Mouse (Mus musculus) liver, embryonic 16.5 days (tissue): ENCODE measurements around the gene Klf3. TPM values are rescaled to one million over a fixed set of nuclear protein-coding genes. Genes with fewer than 3 reads are reported as not detected.

Experiments
- ATAC-seq: fragments of 200-750 bp; cut with Nextera tagmentation; 2 replicates; pipeline ENCODE4 v1.8.0; 2017; ENCODE audit warnings: low read depth, mild to moderate bottlenecking, moderate number of reproducible peaks, moderate library complexity
- H3K27ac ChIP-seq: fragments of 300-500 bp; sonication (generic); 2 replicates; pipeline ENCODE4 v1.5.1; 2014; ENCODE audit warnings: mild to moderate bottlenecking, low read length
- H3K27me3 ChIP-seq: fragments of 300-500 bp; sonication (generic); 2 replicates; pipeline ENCODE4 v1.6.1; 2014; ENCODE audit warnings: low read depth, low read length, mixed read lengths; ENCODE audit not compliant: control insufficient read depth, insufficient read depth
- H3K36me3 ChIP-seq: fragments of 300-500 bp; sonication (generic); 2 replicates; pipeline ENCODE4 v1.6.1; 2014; ENCODE audit warnings: mild to moderate bottlenecking; ENCODE audit not compliant: control insufficient read depth, insufficient read depth
- H3K4me1 ChIP-seq: fragments of 300-500 bp; sonication (generic); 2 replicates; pipeline ENCODE4 v1.6.1; 2014; ENCODE audit warnings: low read depth, low read length, mixed read lengths; ENCODE audit not compliant: control insufficient read depth
- H3K4me2 ChIP-seq: fragments of 300-500 bp; sonication (generic); 2 replicates; pipeline ENCODE4 v1.6.1; 2014; ENCODE audit warnings: low read depth, low read length, mixed read lengths
- H3K4me3 ChIP-seq: fragments of 300-500 bp; sonication (generic); 2 replicates; pipeline ENCODE4 v1.5.1; 2014; ENCODE audit warnings: low read depth, mild to moderate bottlenecking, low read length
- H3K9ac ChIP-seq: fragments of 300-500 bp; sonication (generic); 2 replicates; pipeline ENCODE4 v1.6.1; 2014; ENCODE audit warnings: low read depth, low read length
- H3K9me3 ChIP-seq: fragments of 300-500 bp; sonication (generic); replicated peaks from 2 replicates; pipeline ENCODE4 v1.6.1; 2016; ENCODE audit warnings: low read length; ENCODE audit not compliant: control insufficient read depth
- WGBS: fragments of 180-500 bp; shearing (Covaris S2); extraction: QIAGEN DNeasy Blood & Tissue Kit; methylation state at CpG from one replicate; pipeline ENCODE4 v1.1.7; 2014; ENCODE audit not compliant: insufficient replicate concordance; 5-methylcytosine and 5-hydroxymethylcytosine counted together
- polyA plus RNA-seq: library from polyadenylated mRNA; unstranded; fragments of >200 nt; fragmentation: Nextera tagmentation; extraction: Ambion mirVana; gene quantifications from 2 replicates; pipeline ENCODE4 v1.2.1, GENCODE M21; 2015

Gene Klf3
- polyA plus RNA-seq, 1 experiment from 2014 or later, result 88.9 TPM

GRCm38 (mm10) chr5:64812983-64813304, 9.8 kb downstream of the Klf3 start:
- peaks cover 73% of the 10 kb centered on the region for H3K4me1 ChIP-seq
- peak overlapping the region; percentile 77 for H3K9ac ChIP-seq
- H3K27me3 ChIP-seq, result no peaks in the 10 kb centered on the region
- peak overlapping the region; percentile 98 for H3K27ac ChIP-seq
- 9% methylated on average over 4 of the region's 4 CpGs for WGBS
- peak overlapping the region; percentile 76 for H3K4me2 ChIP-seq
- peaks cover 53% of the 10 kb centered on the region for H3K36me3 ChIP-seq
- no peaks in the 10 kb centered on the region for H3K9me3 ChIP-seq
- H3K4me3 ChIP-seq, result peak overlapping the region; percentile 75
- no peak for ATAC-seq

- H3K9ac ChIP-seq, result peak overlapping the region; percentile 77
- no peaks in the 10 kb centered on the region for H3K9me3 ChIP-seq
- peaks cover 56% of the 10 kb centered on the region for H3K36me3 ChIP-seq
- peak overlapping the region; percentile 76 for H3K4me2 ChIP-seq
- ATAC-seq, result no peak
- H3K27me3 ChIP-seq, result no peaks in the 10 kb centered on the region
- H3K4me3 ChIP-seq, result peak overlapping the region; percentile 75
- WGBS, result 4% methylated on average over 9 of the region's 9 CpGs
- peak overlapping the region; percentile 98 for H3K27ac ChIP-seq
- H3K4me1 ChIP-seq, result peaks cover 69% of the 10 kb centered on the region
These were observed 10.2 kb downstream of the Klf3 start for GRCm38 (mm10) chr5:64813361-64813760.

- peaks cover 57% of the 10 kb centered on the region for H3K36me3 ChIP-seq
- 80% methylated on average over 7 of the region's 7 CpGs for WGBS
- H3K4me2 ChIP-seq, result peak overlapping the region; percentile 76
- H3K27ac ChIP-seq, result no peak overlapping the region; the same call in 1 of the 2 replicates
- H3K27me3 ChIP-seq, result no peaks in the 10 kb centered on the region
- H3K4me3 ChIP-seq, result peak overlapping the region; percentile 75
- H3K4me1 ChIP-seq, result peaks cover 58% of the 10 kb centered on the region
- H3K9me3 ChIP-seq, result no peaks in the 10 kb centered on the region
- ATAC-seq, result no peak
- H3K9ac ChIP-seq, result peak overlapping the region; percentile 43
These were observed 11.2 kb downstream of the Klf3 start for GRCm38 (mm10) chr5:64814416-64814815.

GRCm38 (mm10) chr5:64815631-64816030, 12.4 kb downstream of the Klf3 start:
- 88% methylated on average over 8 of the region's 8 CpGs for WGBS
- no peak overlapping the region for H3K9ac ChIP-seq
- H3K36me3 ChIP-seq, result peaks cover 65% of the 10 kb centered on the region
- no peak overlapping the region for H3K4me3 ChIP-seq
- peaks cover 46% of the 10 kb centered on the region for H3K4me1 ChIP-seq
- H3K27me3 ChIP-seq, result no peaks in the 10 kb centered on the region
- no peaks in the 10 kb centered on the region for H3K9me3 ChIP-seq
- ATAC-seq, result no peak
- no peak overlapping the region for H3K27ac ChIP-seq
- no peak overlapping the region for H3K4me2 ChIP-seq

GRCm38 (mm10) chr5:64816290-64816973, 13.2 kb downstream of the Klf3 start:
- Histone ChIP-seq H3K27me3 (no peaks in the 10 kb centered on the region), H3K9me3 (no peaks in the 10 kb centered on the region), H3K4me1 (peaks cover 43% of the 10 kb centered on the region), H3K9ac (no peak overlapping the region), H3K27ac (peak overlapping the region; percentile 9; the same call in 1 of the 2 replicates), H3K4me2 (no peak overlapping the region), H3K36me3 (peaks cover 73% of the 10 kb centered on the region), H3K4me3 (no peak overlapping the region)
- 72% methylated on average over 15 of the region's 15 CpGs for WGBS
- no peak for ATAC-seq

- ATAC-seq, result no peak
- Histone ChIP-seq H3K4me2 (no peak overlapping the region), H3K9me3 (no peaks in the 10 kb centered on the region), H3K4me1 (peaks cover 38% of the 10 kb centered on the region), H3K9ac (no peak overlapping the region), H3K27me3 (no peaks in the 10 kb centered on the region), H3K4me3 (no peak overlapping the region), H3K27ac (no peak overlapping the region), H3K36me3 (peaks cover 78% of the 10 kb centered on the region)
- 91% methylated on average over 8 of the region's 8 CpGs for WGBS
These were observed 13.7 kb downstream of the Klf3 start for GRCm38 (mm10) chr5:64816974-64817296.

- H3K4me2 ChIP-seq, result no peak overlapping the region
- H3K4me3 ChIP-seq, result no peak overlapping the region
- peaks cover 99% of the 10 kb centered on the region for H3K36me3 ChIP-seq
- H3K4me1 ChIP-seq, result peaks cover 27% of the 10 kb centered on the region
- H3K9ac ChIP-seq, result no peak overlapping the region
- H3K27ac ChIP-seq, result no peak overlapping the region
- H3K9me3 ChIP-seq, result no peaks in the 10 kb centered on the region
- no peak for ATAC-seq
- 52% methylated on average over 6 of the region's 6 CpGs for WGBS
- no peaks in the 10 kb centered on the region for H3K27me3 ChIP-seq
These were observed 16.2 kb downstream of the Klf3 start for GRCm38 (mm10) chr5:64819390-64819789.

- Histone ChIP-seq H3K36me3 (peaks cover 99% of the 10 kb centered on the region), H3K4me2 (no peak overlapping the region), H3K27ac (no peak overlapping the region), H3K9ac (no peak overlapping the region), H3K4me3 (no peak overlapping the region), H3K9me3 (no peaks in the 10 kb centered on the region), H3K27me3 (no peaks in the 10 kb centered on the region), H3K4me1 (peaks cover 20% of the 10 kb centered on the region)
- 93% methylated on average over 10 of the region's 10 CpGs for WGBS
- ATAC-seq, result no peak
These were observed 16.9 kb downstream of the Klf3 start for GRCm38 (mm10) chr5:64820138-64820537.

- no peaks in the 10 kb centered on the region for H3K9me3 ChIP-seq
- no peak overlapping the region for H3K27ac ChIP-seq
- peaks cover 11% of the 10 kb centered on the region for H3K4me1 ChIP-seq
- H3K4me3 ChIP-seq, result no peak overlapping the region
- no peak overlapping the region for H3K9ac ChIP-seq
- peaks cover 99% of the 10 kb centered on the region for H3K36me3 ChIP-seq
- WGBS, result 81% methylated on average over 2 of the region's 2 CpGs
- no peak overlapping the region for H3K4me2 ChIP-seq
- no peaks in the 10 kb centered on the region for H3K27me3 ChIP-seq
- ATAC-seq, result peak; percentile 17; the same call in 1 of the 2 replicates
These were observed 18.1 kb downstream of the Klf3 start for GRCm38 (mm10) chr5:64821294-64821693.
